Mouse (Mus musculus) kidney, adult 11 months (tissue): Measurements from ENCODE around the gene Pmp22.

Source experiments
- DNase-seq: peaks from one replicate; pipeline ENCODE4 v3.0.0; 2022

Pmp22 gene

DNA sequence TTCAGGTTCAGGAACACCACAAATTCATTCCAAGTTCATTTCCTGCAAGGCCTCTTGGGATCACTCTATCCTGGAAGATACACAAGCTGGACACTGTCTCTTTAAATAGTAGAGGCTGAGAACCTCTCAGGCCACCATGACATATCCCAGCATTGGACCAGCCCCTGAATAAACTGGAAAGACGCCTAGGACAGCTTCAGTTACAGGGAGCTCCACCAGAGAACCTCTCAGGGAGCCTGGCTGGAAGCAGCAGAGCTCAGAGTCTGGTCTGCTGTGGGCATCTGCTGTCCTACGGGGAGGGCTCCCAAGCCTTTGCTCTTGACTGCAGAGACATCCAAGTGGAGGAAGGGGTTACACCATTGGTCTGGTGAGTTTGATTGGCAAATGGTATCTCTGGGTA lies at the start of gene Pmp22:
TSS of gene Pmp22 (plus strand) at position 199 of the 400 bp plus-strand sequence.
- DNase-seq = no peak

DNA sequence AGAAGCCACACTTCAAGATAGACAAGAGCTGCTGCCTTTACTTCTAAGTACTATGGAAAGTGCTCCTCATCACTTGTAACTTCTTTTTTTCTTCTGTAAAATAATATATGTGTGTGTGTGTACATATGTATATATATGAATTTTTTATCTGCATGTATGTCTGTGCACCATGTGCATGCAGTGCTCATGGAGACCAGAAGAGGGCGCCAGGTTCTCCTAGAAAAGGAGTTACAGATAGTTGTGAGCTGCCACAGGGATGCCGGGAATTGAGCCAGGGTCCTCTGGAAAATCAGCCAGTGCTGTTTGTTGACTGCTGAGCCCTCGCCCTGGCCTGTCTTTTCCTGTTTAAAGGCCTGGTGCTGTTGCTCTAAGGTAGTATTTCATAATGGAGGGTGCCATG lies 44.2 kb upstream of the Pmp22 start:
- DNase-seq = no peak

DNA sequence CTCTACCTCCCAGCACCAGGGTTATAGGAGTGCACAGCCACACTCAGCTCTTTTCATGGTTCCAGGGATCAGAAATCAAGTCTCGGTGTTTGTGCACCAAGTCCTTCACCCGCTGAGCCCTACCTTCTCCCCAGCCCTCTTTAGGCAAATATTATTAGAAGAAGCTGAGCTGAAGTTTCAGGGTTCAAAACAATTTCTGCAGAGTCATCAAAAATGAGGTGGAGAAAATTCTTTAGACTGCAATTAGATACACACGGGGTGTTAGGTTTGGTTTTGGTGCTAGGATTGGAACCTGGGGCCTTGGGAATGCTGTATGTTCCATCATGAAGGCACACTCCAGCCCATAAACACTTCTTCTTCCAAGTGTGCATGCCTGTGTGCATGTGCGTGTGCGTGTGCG lies 40.1 kb upstream of the Pmp22 start:
- no peak for DNase-seq

DNA sequence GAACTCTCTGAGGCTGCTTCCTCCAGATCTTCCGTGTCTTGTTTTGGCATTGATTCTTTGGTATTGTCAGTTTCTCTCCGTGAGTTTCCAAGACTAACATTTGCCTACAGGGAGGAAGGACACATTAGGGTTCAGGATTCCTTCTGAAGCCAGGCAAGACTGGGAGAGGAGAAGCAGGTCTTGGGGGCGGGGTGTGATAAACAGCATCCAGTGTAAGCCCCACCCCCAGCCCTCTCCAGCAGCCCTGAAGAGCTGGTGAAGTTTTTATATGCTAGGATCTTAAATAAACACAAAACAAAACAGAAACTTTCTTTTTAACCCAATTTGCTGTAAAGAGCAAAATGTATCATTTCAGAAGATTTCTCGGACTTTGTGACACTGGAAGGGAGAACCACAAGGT lies 38.6 kb upstream of the Pmp22 start:
- DNase-seq = no peak

DNA sequence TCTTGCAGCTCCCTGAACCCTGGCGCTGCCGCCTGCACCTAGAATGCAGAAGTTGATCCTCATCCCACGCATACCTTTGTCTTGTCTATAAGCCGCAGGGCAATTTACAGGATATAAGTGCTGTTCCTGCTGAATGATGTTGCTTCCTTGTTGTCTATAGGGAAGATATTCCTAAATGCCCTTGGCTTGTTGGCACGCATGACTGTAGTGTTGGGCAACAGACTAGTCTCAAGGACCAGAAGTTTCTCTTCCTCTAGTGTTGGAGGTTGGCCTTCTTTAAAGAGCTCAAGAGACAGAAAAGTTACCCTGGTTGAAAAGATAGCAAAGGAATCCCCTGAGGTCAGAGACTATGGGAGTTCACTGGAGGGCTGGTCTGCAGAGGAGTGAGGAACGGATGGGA lies 37.8 kb upstream of the Pmp22 start:
- DNase-seq = no peak

DNA sequence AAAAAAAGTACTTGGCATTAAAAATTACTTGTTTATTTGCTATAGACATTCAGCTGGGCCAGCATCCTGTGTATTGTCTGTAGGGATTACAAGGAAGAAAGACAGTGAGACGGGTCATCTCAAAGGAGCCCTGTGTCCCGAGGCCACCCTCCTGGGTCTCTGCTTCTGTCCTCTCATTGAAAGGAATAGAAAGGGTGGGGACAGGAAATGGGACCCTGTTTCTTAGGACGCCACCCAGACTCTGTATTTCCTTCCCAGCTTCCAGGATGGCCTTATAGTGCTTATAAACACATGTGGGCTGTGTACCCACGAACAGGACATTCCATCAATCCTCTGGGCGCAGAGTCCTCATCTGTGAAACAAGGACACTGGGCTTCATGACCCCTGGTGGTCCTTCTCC lies 36.5 kb upstream of the Pmp22 start:
- no peak for DNase-seq

DNA sequence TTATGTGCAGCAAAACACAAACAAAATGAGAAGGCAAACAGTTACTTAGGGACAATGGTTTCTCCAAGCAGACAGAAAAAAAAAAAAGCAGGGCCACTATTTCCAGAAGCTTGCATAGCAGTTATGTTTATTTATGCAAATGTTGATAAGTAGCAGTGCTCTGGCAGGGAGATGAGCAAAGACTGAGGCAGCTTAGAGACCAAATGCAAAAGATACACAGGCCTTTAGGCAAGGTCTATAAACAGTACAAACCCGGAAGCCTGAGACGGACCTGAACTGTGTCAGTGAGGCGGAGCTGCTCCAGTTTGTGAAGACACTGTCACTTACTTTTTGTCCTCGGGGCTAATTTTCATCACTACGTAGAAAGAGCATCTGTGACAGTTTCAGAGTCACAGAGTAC lies 35.2 kb upstream of the Pmp22 start:
- no peak for DNase-seq

DNA sequence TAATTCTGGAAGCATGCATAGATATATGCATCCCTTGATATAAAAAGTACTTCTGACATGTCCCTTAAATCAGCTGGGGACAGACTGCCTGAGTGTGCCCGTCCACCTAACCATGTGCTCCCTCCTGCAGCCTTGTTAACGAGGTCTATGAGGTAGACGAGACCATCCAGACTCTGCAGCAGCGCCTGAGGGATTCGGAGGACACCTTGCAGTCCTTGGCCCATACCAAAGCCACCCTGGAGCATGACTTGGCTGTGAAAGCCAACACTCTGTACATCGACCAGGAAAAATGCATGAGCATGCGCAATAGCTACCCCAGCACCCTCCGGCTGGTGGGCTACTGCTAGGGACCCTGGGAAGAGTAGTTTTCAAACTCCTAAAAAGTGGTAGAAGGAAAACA lies 34.3 kb upstream of the Pmp22 start:
- no peak for DNase-seq

DNA sequence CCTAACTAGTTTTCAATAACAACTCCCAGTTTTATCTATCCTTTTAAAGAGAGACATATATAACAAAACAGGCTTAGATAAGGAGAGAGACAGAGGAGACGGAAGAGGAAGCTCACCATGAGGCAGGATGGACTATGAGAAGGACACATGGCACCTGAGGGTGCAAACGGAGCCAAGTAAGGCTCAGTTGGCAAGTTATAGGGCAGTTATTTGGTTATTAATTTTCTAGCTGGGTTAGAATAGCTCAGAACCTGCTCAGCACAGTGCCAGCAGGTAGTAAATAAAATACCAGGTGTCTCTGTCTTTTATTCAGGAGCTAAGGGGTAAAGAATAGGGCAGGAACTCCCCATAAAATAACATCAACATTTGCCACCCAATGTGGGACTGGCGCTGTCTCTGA lies 30.8 kb upstream of the Pmp22 start:
- peak; percentile 7 for DNase-seq

DNA sequence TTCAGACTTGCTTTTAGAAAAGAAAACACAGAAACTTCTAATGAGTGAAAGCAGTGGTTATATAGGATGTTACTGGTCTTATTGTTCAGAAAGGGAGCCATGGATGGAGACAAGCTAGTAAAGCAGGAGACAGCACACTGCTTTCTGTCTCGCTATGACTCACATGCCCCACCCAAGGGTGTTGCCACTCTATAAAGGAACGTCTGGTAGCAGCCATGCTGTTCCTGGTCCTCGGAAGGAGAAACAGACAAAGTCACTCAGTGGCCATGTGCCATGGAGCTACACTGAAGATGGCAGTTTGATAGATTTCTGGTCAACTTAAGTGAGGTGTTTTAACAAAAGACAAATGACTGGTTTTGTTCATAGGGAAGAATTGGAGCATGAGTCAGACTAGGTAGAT lies 29.4 kb upstream of the Pmp22 start:
- no peak for DNase-seq

DNA sequence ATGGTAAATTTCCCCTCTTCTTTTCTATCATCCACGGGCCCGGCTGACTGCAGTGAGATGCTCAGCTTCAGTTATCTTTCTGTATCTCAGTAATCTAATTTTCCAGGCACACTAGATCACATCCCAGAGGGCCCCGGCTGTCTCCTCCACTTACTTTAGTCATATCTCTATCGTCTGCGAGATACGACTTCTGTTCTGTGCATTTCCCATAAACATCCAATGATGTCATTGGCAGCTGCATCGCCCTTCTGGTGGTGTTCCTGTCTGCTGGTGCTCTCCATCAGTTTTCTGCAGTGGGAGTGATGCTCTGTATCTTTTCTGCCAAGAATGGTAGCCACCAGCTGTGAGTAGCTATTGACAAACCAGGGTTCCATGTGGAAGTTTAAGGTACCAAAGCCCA lies 25.5 kb upstream of the Pmp22 start:
- no peak for DNase-seq

DNA sequence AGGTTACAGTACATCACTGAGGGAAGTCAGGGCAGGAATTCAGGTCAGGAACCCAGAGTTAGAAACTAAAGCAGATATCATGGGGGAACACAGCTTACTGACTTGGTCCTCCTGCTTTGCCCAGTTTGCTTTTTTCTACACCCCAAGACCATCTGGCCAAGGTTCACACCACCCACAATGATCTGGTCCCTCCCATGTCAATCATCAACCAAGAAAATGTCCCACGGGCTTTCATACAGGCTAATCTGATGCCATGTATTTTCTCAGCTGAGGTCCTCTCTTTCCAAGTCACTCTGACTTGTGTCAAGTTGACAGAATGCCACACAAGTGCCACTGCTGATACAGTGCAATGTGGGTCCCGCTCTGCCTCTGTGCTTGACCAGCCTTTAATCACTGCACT lies 24.8 kb upstream of the Pmp22 start:
- DNase-seq = no peak

DNA sequence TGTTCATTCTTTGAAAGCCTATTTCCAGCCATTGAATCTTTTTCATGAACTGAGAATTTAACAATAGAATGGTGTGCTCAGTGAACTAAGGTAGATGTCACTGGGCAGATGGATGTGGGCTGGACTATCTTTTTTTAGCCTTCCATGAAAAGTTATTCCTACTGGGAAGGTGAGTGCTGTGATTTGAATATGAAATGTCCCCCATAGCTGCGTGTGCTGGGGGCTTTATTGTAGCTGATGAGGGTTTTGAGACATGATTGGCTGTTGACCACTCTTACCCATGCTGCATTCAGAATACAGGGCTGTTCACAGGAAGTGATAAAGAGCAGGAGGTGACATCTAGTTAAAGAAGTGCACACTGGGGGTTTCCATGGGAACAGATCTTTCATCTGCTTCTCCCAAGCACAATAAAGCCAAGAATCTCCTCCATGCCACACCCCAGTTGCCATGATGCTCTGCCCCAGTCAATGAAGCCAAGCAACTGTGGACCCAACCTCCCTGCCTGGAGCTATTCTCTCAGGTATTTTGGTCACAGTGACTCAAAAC lies 19.5 kb upstream of the Pmp22 start:
- no peak for DNase-seq

DNA sequence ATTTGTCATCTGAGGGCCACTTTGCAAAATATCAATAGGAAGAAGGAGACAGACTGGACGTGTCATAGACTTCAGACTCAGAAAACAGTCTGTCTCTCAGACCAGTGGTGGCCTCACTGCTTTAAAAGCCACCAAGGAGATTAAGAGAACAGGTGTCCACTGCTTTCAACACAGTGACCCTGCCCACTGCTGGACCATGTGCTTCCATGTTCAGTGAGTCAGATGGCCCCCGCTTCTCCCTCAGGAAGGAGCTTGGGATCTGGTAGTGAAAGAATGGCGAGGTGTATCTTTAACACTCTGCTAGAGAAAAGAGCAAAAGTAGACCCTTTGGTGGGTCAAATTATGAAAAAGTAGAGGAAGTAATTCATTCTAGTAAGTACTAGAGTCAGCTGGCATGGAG lies 18.5 kb upstream of the Pmp22 start:
- no peak for DNase-seq

DNA sequence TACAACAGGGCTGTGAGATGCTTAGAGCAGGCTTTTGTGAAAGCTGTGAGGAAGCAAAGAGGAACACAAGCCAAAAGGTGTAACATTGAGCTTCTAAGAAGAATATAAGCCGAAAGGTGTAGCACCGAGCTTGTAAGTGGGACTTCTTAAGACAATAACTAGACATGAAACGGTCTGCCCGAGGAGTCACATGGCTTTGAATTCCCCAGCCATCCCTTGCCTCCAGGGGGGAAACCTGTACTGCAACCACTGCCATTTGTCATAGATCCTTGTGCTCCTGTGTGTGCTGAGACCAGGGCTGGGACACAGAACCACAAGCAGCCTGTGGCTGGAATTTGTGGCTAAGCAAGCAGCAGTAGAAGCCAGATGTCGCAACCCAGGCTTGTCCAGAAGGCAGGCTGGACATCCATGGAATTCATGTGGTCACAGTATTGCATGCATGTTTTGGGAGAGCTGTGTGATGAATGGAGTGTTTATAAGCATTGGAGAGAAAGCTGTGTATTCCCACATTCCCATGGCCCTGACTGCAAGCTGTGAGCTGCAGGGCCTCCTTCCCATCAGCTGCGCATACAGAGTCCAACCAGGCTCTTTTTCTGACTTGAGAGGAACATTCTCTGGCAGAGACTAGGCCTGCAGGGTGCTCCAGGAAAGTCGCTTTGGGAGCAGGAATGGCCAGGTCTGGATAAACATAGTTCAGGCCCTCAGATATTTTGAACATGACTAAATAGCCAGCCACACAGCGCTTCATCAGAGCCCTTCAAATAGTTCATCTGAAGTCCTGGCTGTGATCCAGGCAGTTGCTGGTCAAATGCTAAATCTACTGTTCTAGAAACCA lies 13.8 kb upstream of the Pmp22 start:
- no peak for DNase-seq

DNA sequence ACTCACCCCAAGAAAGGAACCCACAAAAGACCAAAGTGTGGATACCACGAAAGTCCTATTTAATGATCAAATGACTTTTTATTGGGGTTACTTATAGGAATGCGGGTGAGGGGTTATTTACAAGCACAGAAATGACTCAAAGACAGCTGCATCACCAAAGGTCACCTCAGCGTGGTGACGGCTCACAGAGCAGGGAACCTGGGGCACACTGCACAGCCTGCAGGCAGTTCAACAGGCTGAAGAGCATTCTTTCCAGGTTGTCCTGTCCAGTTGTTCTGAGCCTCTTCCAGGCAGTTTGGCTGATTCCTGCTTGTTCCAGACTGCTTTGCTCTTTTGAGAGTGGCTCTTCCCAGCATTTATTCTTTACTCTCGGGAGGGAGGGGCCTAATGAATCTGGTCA lies 12.1 kb upstream of the Pmp22 start:
- DNase-seq = no peak

DNA sequence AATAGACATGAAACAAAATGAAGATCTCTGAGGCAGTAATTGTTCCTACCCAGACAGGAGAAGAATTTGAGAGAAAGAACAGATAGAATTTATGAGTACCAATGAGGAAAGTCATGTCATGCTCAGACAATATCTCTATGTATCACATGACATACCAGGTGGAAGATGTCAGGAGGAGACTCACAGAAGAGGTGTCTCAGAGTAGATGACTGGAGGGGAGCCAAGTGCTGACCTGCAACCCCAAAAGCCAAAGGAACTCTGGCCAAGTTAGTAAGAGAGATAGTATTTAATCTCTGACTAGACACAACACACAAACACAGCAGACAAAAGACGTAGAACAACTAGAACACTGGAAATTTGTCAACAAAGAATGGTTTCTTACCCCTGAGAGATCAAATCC lies 11.5 kb upstream of the Pmp22 start:
- DNase-seq = no peak

DNA sequence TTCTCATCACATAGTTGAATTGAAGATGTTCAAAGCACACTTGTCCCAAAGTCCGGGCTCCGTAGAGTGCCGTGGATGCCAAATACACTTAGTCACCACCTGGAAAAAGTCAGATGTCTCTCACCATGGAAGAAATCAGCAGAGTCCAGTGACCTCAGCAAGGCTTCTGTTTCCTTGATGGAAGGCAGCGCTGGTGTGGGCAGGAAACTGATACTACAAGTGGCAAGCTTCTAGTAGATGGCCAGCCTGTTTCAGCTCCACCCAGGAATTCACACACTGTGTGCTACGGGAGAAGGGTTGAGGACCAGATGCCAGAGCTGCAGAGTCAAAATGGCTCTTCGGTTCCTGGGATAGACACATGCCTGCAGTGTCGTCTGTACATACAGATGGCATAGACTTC lies 9.0 kb upstream of the Pmp22 start:
- no peak for DNase-seq

DNA sequence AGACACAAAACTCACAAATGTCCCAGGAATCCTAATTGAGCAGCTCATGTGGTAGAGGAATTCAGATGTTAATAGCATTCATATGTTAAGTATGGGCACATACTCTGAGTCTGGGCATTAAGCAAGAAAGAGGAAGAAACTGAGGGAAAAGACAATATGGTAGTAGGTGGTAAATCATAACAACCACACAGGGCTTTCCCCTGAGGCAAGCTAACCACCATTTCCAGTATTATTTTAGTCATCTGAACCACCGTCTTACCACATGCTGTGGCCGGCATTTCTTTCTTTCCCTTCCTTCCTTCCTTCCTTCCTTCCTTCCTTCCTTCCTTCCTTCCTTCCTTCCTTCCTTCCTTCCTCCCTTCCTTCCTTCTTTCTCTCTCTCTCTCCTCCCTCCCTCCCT lies 6.5 kb upstream of the Pmp22 start:
- DNase-seq = no peak

DNA sequence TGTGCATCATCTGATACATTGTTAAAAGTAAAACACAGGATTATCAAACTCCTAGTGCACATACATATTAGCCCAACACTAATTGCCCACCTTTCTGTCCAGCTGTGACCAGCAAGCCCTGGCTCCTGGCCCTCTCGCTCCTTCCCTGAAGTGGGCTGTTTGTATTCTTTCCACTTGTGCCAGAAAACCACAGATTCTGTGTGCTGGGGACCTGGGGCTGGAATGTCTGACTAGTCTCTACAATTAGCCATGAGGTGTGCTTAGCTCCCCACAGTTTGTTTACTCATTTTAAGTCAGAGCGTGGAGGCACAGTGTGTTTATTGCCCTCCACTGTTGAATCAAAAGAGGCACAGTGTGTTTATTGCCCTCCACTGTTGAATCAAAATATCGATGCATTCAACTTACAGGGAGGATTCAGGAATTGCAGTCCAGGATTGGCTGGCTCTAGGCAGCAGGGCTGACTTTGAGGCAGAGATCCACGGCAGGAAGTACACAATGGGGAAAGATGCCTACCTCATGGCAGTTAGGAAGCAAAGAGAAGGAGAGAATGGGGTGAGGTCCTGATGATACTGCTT lies 5.9 kb upstream of the Pmp22 start:
- DNase-seq = no peak

DNA sequence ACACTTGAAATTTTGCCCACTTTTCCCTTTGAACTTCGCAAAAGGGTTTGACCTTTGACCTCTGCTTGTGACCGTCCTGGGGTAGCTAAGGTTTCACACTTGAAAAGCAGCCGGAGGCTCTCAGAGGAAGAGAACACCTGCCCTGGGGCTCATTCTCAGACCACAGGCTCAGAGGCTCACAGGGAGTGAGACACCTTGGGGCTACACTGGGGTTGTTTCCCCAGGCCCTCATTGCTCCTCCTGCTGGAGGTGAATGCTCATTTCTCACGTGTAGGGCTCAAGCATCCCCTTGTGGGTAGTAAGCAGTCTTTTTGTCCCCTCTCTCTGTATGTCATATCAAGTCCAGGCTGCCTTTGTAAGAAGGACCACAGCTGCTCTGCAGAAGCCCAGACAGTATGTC lies 4.5 kb upstream of the Pmp22 start:
- no peak for DNase-seq

DNA sequence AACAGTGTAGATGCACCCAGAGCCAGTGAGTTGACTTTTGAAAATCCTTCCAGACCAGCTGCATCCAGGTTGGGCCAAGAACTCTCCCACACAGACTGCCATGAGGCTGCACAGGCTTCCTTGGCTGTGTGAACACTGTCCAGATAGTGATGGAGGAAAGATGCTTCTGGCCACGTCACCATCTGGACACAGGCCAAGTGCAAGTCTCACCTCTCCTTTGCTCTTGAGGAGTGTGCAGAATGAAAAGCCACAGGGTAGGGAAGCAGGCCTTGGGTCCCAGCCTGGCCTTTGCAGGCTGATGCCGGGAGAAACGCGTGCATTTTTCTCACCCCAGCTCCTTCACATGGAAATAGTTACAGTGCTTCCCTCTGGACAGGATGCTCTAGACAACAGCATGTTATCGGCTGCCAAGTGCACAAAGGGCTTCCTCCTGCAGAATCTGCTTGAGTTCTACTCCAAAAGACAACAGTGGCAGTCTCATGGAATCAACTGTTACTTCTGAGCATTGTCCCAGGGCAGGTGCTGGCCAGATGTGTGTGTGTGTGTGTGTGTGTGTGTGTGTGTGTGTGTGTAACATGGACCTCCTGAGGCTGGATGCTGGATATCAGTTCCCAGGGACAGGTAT lies 2.8 kb upstream of the Pmp22 start:
- DNase-seq = no peak

DNA sequence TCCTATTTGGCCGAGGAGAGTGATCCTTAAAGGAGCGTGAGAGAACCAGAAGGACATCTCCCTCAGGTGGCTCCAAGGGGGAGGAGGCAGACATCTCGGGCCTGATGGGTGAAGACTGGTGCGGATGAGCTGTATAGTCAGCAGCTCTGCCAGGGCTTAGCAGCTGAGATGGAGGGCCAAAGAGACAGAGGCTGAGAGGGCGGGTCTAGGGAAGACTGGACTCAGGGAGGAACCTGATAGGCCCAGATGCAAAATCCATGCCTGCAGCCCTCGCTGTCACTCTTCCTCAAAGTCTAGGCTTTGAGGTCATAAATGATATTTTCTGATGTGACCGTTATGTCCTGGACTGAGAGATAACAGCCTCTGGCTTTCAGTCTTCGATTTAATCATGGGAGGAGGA lies 1.8 kb upstream of the Pmp22 start:
- DNase-seq = no peak

DNA sequence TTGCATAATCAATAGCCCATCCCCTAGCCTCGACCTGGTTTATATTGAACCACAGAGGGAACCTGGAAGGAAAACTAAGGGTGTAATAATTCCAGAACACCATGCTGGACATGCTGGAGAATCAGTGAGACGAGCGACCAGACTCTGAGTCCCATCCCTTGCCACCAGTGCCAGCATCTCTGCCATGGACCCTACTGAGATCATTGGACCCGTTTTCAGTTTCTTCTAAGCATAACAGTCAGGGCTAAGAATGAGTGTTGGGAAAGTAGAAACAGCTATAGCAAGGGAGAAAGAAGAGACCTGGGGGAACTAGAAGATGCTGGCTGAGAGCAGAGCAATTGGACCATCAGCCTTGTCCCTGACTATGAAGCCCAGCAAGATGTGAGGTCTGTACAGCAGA lies 1.3 kb upstream of the Pmp22 start:
- DNase-seq = no peak
